Mouse (Mus musculus): Measurements from ENCODE around the gene Larp6.

GRCm38 (mm10) chr9:60749105-60749504 lies 36.3 kb downstream of the Larp6 start:
- TF ChIP-seq CTCF (IDR thresholded peaks at IDR 0.05; ENCODE audit: low read depth, low read length) (peak; percentile 44), POLR2A (IDR thresholded peaks at IDR 0.05; ENCODE audit: insufficient read depth, low read length) (no peak), EP300 (IDR thresholded peaks at IDR 0.05; ENCODE audit: insufficient read depth, low read depth, low read length) (no peak)
